Mouse (Mus musculus): ENCODE measurements around the gene Wipf2.

Gene Wipf2

DNA sequence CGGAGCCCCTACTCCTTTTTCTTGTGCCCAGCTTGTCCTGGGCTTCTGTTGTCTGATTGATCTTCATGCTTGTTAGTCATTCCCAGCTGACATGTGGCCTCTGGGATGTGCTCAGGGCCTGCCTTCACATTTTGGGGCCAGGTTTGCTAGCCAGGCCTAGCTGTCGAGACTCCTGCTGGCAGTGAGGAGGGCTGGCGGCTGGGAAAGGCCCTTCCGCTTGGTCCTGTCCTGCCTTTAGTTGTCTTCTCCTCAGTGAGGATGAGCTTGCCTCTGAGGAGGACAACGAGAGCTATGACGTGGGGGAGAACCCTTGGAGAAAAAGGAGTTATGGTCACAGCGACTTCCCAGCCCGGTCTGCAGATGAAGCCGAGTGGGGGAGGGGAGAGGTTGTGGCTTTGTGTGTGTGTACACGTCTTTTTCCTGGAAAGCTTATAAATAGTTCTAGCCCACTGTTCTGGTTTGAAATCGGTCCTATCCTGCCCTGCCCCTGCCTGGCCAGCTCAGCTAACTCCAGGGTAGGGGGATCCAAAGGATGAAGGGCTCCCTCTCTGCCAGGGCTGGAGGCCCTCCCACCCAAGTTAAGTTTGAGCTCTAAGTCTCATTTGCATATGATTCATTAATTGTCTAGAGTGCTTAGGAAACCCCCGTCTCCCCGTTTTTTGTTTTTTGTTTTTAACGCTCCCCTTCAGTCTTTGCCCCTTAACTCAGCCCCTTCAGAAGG lies 80.5 kb downstream of the Wipf2 start:
- peak; percentile 37 for DNase-seq (ENCODE audit: inconsistent ontology term)

DNA sequence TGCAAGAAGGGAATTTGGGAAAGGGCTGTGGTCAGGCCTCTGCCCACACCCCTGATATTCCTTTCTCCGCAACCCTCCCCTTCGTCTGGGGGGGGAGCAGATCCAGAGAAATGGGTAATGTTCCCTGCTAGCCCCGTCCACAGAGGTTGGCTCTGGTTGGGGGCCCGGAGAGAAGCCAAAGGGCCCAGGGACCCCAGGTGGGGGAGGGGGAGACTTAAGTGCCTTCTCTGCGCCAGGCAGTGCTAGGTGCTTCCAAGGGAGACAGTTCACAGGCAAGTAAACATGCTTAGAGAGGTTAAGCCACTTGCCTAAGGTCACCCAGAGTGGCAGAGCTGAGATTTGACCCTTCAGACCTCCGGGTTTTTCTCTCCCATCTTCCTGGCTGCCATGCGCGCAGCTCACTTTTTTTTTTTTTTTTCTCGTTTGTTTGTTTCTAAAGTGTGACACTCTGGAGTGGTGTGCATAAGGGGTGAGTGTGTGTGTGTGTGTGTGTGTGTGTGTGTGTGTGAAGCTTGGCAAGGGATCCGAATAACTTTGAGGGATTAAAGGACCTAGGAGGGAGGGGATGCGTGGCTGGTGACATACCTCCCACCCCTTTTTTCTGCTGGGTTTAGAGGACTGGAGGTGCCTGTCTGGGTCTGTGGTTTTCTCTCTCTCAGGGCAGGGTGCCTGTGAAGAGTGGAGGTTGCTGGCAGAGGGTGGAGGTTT lies 81.6 kb downstream of the Wipf2 start:
- peak; percentile 40 for DNase-seq (ENCODE audit: inconsistent ontology term)

DNA sequence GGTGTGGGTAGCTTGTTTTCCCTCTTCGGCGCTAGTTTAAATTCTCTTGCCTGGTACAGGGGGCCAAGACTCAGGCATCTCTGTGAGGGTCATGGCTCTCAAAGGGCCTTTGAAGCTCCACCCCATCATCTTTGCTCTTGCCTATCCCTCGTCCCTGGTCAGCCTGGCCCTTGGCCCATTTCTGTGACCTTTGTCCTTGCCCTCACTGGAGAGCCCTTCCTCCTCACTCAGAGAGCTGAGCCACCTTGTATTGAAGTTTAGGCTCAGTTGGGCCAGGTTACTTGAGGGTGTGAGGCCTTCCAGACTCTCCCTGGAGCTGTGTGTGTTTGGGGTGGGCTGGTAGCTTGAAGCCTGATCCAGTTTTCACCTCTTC lies 82.2 kb downstream of the Wipf2 start:
- DNase-seq (ENCODE audit: inconsistent ontology term), result no peak

DNA sequence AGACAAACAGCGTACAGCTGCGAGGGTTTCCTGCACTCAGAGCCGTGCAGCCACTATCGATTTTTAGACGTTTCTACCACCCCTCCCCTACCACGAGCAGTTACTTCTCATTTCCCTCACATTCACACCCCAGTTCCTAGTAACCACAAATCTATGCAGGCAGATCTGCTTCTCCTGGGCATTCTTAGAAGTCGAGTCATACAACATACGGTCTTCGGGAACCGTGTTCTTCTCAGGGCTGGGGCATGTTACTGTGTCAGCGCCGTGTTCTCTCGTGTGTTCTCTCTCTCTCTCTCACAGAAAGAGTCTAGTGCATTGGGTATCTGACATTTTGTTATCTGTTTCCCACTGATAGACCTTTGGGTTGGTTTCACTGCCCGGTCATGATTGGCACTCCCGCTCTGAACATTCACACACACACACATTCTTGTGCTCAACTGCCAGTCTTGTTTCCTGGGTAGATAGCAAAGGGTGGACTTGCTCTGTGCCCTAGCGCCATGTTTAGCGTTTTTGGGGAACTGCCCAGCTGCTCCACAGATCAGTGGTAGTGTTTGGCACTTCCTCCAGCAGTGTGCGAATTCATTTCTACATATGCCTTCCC lies 84.6 kb downstream of the Wipf2 start:
- peak; percentile 26 for DNase-seq (ENCODE audit: inconsistent ontology term)

DNA sequence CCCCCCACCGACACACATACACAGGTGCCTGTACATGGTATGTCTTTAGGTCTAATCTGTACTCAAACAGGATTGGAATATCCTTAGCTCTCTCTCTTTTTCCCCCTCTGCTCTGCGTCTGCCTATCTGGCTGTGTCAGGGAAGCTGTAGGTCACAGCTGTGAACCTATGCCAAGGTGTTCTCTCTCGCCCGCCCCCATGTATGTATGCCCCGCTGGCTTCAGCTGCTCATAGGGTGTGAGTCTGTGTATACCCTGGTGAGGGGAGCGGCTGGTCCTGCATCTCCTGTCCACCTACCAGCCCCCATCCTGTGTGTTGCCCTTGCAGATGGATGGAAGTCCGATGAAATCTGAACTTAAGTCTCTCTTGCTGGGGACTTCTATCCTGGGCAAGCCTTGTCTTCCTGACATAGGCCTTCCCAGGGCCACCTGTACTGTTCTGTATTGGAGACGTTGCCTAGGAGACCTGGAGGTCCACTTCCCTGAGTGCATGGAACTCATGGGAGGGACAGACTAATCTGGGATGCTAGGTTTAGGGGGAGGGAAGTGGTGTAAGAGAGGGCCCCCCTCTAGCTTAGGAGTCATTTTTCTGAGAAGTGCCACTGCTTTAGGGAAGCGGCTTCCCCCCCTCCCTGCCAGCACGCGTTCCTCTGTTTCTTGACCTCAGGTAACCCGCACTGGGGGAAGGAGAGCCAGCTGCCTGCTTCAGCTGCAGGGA lies 86.0 kb downstream of the Wipf2 start:
- DNase-seq (ENCODE audit: inconsistent ontology term), result no peak

DNA sequence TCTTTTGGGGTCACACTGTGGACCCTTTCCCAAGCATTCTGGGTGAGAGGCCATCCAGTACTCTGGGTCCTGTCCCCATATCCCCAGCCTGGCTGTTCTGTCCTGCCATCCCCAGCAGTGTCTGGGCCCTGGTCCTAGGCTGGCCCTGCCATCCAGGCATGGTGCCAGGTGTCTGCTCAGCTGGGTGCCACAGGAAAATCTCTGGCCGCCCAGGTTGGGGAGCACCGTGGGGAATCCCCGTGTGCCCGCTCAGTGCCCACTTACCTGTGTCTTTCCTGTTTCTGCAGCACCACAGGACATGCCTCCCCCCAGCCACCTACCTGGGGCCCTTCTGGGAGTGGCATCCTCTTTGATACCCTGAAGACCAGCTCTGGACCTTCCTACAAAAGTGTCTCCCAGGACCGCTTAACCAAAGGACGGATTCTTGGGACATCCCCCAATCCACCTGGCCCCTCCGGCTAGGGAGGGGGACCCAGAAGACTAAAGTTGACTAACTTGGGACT lies 86.6 kb downstream of the Wipf2 start:
- DNase-seq (ENCODE audit: inconsistent ontology term), result peak; percentile 6

DNA sequence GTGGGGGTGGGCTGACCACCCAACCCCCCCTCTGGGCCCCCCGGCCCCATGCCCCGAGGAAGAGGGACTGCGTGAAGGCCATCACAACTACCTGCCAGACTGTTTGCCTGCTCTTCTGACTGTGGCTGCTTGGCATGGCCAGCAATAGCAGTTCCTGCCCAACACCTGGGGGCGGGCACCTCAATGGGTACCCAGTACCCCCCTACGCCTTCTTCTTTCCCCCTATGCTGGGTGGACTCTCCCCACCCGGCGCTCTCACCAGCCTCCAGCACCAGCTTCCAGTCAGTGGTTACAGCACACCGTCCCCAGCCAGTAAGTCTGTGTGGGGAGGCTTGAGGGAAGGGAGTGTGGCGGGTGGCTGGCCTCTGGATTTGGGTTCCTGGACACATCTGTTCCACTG lies 87.0 kb downstream of the Wipf2 start:
- DNase-seq (ENCODE audit: inconsistent ontology term), result no peak

DNA sequence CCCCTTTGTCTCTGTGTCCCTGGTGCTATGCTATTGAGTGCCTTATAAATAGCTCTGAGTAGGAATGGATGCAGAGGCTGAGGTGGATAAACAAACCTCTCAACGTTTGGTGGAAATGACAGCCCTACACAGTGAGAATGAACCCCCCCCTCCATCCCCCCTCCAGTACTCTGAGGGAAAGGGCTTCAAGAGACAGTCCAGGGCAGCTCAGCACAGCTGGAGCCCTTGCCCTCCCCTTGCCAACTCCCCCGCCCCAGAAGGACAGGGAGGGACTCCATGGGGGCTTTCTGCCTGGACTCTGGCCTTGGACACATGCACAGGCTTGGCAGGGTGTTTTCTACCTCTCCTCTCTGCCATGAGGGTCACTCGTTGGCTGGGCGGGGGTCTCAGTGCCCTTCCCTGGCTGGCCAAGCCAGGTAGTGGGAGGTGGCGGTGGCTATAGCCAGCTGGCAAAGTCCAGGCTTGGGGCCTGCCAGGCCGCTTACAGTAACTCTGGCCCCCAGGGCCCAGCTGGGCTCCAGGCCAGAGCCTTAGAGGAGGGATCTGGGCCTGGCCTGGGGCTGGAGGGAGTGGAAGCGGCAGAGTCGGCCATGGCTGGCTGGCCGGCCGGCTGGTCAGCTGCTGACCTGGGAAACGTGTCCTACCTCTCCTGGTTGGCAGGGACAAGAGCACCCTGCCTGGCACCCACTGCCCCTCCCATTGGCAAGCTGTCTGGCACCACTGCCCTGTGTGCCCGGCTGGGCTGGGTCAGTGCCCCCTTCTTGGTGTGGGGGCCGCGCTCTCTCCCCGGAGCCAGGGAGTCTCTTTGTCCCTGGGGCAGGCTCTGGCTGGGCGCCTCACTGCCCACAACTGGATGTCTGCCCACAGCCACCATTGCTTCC lies 87.8 kb downstream of the Wipf2 start:
- DNase-seq (ENCODE audit: inconsistent ontology term), result peak; percentile 97

DNA sequence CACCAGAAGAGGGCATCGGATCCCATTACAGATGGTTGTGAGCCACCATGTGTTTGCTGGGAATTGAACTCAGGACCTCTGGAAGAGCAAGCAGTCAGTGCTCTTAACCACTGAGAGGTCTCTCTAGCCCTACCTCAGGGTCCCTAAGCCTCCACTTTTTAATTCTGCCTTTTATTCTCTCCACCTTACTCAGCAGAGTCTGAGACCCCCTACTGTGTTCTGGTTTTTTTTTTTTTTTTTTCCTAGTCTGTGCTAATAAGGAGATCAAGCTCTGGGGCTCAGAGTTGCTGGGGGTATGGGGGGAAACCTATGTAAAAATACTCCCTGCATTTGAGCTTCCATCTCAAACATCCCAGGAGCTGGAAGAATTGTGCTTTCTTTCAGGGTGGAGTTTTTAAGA lies 88.7 kb downstream of the Wipf2 start:
- no peak for DNase-seq (ENCODE audit: inconsistent ontology term)

DNA sequence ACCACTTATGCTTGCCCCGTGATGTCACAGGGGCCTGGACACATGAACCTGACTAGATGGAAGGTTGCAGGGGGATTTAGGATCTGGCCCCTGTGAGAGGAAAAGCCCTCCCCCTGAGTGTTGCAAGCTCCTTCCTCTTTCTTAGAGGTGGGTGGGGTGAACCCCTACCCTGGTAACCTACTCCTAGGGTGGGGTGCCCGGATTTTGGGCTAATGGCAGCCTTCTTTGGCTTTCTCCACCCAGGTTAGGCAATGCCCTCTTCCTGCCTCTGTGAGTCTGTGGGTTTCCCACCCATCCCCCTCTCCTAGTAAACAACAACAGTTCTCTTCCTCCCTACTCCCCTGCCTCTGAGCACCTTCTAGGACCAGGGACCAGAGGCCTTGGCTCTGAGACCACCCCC lies 89.3 kb downstream of the Wipf2 start:
- no peak for DNase-seq (ENCODE audit: inconsistent ontology term)

DNA sequence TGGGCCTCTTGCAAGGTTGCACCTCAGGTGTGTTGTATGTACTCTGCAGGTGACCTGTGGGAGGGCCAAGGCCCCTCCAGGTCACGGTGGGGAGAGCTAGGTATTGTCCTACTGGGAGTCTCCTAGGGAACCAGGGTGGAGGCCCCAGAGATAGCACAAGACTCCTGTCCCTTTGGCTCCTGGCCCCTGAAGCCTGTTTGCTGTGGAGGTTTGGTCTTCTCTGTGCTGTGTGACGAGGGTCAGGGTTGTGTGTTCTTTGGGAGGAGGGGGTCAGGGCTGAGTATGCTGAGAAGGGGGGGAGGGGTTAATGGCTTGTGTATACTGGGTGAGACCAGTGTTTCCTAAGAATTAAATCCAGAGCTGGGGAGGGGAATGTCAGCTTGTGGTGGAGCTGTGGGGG lies 89.9 kb downstream of the Wipf2 start:
- DNase-seq (ENCODE audit: inconsistent ontology term), result no peak

DNA sequence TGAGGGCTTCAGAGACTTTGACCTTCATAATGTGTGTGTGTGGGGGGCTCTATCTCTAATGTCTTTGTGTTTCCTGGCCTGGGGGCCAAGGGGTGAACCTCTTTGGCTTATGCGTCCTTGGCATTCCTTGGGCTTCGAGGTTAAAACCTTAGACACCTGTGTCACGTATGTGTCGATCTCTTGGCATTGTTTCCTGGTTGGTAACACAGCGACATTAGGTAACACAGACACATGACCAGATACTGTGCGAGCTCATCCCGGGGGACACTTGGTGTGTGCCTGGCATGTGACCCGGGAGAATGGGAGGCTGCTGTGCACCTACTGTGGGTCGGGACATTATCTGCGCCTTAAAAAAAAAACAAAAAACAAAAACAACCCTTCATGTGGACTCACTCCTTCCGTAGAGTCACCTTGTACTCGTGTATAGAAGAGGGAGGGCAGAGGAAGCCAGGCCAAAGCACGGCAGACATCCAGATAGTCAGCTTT lies 90.4 kb downstream of the Wipf2 start:
- DNase-seq (ENCODE audit: inconsistent ontology term), result no peak

DNA sequence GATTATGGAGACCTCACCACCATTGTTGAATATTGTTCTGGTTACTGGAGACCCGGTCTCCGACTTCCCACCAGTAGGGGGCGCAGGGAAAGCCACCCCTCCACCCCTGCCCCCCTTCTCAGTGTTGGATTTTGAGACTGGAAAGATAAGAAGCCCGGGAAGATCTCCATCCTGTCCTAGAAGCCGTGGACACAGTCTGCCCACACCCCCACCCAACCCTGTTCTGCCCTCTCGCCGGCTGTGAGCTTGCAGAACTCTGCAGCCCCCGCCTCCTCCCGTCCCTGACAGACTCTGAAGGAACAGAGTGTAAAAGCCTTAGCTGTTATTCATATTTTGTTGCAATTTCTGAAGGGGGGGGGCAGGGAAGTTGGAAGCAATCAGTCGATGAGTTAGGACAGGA lies 90.9 kb downstream of the Wipf2 start:
- peak; percentile 69 for DNase-seq (ENCODE audit: inconsistent ontology term)
